Mouse (Mus musculus) heart, postnatal 36 days (tissue): ENCODE data around the gene Dgkk. TPM values are rescaled to one million over a fixed set of nuclear protein-coding genes. Genes with fewer than 3 reads are reported as not detected.
"Not testable (repeated sequence)": the region's sequence is repeated elsewhere in the genome, so short reads cannot be mapped to it uniquely, and the experiment has no call there.

Experiments used
- DNase-seq, 2 experiments: peaks; one replicate each; pipeline ENCODE4 v3.0.0; 2021 to 2022
- intact Hi-C: fragments of 180-260 bp; cut with DNase I; formaldehyde crosslinking; loops from one replicate; pipeline ENCODE4 v1.15.1; 2025
- total RNA-seq, 2 experiments: library from RNA; stranded (reverse); gene quantifications; 2 replicates each; pipeline ENCODE4 v1.2.3; 2021

Dgkk gene
- under 1 TPM in 1 of 2 experiments, not detected in 1; 0.08 TPM for total RNA-seq

DNA sequence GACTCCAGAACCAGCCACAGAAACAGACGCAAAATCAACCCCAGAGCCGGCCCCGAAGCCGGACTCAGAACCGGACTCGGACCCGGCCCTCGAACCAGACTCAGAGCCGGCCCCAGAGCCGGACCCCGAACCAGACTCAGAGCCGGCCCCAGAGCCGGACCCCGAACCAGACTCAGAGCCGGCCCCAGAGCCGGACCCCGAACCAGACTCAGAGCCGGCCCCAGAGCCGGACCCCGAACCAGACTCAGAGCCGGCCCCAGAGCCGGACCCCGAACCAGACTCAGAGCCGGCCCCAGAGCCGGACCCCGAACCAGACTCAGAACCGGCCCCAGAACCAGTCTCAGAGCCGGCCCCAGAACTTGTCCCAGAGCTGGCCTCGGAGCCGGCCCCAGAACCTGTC lies at the start of gene Dgkk:
Gene Dgkk, plus strand, starts transcription at position 301 of the 400 bp plus-strand sequence.
- intact Hi-C loops, DNase-seq: not testable (repeated sequence)

DNA sequence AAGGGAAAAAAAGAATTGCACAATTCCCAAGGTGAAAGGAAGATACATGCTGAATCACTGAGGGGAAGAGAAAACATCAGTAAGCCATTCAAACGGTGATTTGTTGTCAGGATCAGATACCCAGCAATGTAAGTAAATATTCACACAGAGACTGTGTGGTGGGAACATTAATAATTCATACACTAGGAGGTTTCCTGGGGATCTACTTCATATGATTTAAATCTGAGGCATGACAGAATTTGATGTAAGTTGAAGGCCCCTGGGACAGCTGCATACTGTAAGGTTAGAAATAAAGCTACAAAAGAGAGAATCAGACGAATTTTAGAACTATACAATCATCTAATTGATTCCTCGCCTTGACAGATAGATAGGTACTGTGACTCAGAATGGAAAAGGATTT lies 45.1 kb upstream of the Dgkk start:
- intact Hi-C loops = no loop called here

DNA sequence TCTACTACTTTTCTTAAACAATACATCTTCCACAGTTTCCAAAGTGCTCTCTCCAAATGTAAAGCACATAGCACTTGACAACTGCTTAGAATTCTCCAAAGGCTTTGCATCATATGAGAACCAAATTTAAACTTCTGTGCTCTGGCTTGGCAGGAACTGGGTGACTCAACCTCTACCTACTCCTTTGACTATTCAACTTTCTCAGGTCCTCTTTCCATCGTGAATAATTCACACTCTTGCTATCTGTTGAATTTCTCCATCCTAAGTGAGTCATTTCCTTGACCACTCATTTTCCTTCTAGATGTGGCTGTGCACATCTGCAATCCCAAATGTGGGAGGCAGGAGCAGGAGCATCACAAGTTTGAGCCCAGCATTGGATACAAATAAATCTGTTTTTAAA lies 28.4 kb upstream of the Dgkk start:
- intact Hi-C loops = no loop called here
- DNase-seq = no peak

More for the DNA sequence above, 45.1 kb upstream of the Dgkk start:
- no peak for DNase-seq

DNA sequence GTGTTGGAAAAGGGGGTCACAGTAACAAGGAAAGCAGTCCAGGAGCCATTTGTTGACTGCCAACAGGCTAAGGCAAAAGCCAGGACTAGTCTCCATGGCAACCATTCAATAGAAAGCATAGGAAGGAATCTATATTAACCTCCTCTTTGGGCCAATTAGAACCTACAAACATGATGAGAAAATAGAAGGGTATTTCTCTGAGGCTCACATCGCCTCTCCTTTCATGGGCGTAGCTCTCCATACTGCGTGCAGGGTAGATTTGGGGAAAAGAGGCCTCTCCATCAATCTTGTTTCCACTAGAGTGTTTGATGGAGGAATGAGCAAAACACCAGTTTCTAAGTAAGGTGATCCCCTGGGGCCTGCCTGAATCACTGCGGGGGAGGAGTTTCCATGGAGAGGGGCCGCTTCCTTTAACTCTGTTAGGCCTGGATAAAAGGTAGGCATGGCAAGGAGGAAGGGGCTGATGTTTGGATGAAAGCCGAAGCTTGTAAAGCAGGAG lies 27.5 kb upstream of the Dgkk start:
- no peak for DNase-seq
- intact Hi-C loops = no loop called here

DNA sequence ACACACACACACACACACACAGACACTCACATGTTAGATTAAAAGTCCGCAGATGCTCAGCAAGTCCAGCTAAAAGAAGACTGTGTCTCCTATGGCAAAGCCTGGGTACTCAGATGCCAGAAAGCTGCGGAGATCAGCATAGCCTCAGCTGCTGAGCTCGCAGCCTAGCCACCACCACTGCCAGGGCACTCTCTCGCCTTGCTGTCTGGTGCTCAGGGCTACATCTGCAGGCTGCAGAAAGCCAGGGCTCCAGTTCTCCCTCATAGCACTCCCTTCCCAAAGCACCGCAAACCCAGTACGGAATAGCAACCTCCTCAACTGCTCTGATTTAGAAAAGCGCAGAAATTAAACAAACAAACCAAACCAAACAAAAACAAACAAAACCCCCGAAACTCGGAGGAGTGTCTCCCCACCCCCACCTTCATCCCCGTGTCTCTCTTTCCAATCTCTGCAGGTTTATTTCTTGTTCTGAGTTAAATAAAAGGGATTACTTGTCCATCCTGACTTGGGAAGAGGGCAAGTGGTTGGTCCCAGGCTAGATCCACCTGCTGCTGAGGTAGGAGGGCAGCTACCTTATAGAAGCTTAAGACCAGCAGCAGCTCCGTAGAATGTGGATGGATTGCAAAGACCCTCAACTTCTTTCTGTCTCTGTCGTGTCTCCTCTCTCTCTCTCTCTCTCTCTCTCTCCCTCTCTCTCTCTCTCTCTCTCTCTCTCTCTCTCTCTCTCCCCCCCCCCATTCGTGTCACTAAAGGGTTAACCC lies 1.4 kb upstream of the Dgkk start:
- intact Hi-C loops = no loop called here
- DNase-seq = no peak

DNA sequence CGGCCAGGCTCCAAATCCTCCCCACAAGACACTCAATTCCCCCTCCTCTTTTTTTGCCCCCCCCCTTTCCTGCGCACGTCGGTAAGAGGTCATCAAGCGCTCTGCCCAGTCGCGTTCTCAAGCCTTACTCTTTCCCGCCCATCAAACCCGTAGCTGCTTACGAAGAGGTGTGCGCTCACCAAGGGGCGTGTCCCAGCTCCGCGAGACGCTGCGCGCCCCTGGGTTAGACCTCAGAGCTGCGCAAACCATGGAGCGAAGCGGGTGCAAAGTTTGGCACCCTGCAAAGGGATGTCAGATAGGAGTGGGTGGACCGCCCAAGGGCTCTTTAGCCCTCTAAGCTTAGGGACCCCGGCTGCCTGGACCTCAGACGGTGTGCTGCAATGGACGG lies 862 bp upstream of the Dgkk start:
- intact Hi-C loops = no loop called here
- no peak for DNase-seq

DNA sequence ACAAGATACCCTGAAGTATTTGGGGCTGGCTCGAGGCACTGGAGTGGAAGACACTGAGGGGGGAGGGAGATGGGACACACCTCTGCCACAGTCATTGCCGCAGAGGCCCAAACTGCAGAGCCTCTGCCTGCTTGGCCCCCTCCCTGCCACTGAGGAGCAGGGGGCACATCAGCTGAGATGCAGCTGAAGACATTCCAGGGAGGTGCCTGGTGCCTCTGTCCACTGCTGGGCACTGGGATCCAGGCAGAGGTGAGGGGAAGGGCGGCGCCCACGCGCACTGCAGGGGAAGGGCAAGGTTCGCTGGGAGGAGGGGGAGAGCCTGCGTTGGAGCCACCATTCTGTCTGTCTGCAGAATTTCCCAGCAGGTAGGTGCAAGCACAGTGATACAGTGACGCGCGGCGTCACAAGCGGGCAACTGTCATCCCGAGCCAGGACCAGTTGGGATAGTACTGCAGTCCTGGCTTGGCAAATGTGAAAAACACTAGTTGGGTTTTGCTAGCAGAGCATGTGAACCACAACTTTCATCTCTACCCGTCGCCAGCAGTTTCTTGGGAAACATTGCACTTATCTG lies 948 bp downstream of the Dgkk start:
- no peak for DNase-seq
- intact Hi-C loops = no loop called here

DNA sequence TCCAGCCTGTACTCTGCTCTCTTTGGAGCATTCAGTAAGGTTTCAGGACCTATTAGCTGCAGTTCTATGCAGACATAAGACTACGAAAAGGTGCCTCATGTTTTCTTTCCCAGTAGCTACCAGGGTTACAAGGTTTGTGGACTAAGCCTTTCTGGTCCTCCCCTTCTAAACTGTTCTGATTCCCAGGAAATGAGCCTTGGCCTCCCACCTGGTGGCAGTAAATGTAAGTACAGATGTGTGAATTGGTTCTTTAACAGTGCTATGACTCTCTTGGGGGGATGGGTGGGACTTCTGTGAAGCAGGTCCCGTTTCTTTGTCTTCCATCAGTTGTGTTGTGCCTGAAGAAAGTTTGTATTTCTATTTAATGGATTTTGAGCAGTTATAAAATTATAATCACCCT lies 53.4 kb downstream of the Dgkk start:
- DNase-seq = no peak
- intact Hi-C loops = no loop called here

DNA sequence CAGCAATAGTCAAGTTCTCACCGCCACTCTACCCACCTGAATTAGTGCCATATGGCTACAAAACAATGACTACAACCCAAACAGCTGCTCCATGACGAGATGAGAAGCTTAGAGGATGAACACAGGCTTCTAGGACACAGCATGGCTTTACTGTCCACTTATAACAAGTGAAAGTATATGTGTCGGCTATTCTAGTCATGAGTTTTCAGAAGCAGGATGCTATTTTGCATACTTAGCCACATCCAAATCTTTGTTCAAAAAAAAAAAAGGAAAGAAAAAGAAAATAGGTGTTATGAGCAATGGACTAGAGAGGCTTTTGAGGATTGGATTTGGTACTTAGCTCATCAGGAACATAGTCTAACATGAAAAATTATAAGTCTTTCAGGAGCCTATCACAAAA lies 74.4 kb downstream of the Dgkk start:
- intact Hi-C loops = no loop called here
- no peak for DNase-seq

DNA sequence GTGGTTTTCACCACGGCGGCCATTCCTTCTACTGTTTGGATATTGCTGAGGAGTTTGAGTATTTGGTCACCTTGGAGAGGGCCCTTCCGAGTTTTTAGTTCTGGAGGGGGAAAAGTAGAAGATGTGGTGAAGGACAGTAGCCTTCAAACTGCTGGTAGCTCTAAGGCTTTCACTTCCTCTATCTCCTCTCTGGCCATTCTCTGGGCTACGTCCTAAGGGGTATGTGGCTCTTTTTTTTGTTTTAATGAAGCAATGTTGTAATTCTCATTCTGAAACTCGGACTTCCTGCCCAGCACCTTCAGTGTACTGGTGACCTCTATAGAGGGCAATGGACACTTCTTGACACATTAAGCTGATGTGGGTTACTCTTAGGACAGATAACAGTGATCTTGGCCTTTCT lies 75.0 kb downstream of the Dgkk start:
- DNase-seq = no peak
- intact Hi-C loops = no loop called here

DNA sequence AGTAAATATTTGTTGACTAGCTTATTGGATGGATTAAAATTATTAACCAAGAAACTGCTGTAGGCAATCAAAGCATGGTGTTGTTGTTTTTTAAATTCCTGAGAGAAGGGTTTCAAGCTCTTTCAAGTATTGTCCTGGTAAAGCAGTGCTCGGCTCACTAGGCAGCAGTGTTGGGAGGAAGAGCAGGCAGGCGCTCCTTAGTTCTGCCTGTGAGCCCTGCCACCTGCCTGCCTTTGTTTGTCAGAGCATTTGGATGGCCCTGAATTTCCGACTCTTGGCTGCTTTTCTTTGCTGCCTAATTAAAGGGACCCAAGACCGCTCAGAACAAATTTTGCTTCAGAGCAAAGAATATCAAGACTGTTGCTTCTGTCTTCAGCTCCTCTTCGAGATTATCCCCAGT lies 114.8 kb downstream of the Dgkk start:
- DNase-seq = no peak
- intact Hi-C loops = loop anchor here (10.0 kb wide), 1 partner anchor 239 kb away; no protein-coding TSS in a partner anchor

DNA sequence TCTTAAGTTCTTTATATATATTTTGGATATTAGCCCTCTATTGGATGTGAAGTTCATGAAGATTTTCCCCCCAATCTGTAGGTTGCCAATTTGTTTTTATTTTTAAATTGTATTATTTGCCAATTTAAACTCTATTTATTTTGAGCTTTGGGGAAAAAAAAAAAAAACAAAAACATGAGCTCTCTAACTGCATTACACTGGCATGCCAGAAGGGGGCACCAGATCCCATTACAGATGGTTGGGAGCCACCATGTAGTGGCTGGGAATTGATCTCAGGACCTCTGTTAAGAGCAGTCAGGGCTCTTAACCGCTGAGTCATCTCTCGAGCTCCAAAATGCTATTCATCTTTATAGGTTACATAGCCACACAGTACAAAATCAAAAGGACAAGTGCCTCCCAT lies 131.9 kb downstream of the Dgkk start:
- DNase-seq = no peak
- intact Hi-C loops = no loop called here

DNA sequence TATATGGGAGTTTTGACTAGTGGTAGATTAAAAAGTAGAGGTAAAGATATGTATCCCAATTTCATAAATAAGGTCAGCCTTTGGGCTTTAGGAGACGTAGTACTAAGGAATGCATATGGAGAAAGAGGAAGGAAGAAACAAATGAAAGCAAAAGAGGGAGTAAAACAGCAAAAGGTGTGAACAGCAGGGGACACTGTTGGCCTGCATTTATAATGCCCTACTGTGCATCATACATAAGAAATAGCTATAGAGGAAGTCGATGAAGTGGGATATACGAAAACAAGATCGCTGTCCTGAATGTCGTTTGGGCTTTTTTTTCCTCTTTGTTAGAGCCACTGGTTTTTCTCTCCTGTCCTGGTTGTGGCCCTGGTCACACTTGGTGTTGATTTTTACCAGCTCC lies 143.1 kb downstream of the Dgkk start:
- intact Hi-C loops = loop anchor here (2.0 to 10.0 kb wide), 2 partner anchors 229 to 393 kb away; partner anchors contain the start of gene Clcn5
- peak in 1 of 2 experiments; percentile 7 for DNase-seq

DNA sequence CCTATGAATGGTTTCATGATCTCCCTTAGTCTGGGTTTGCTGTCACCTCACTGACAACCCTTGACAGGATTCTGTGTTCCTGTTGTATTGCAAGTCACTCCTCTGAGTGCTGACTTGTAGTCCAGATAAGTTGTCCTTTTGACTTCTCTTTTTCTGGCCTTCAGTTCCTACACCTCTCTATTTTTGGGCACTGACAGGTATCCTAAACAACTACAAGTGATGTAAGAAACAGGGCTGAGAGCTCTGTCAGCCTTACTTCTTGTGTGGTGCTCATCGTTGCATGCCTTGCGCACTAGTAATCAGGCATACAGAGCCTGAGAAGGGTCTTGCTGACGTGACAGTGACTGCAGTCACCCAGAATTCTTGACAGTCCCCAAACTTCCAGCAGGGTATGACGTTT lies 147.1 kb downstream of the Dgkk start:
- intact Hi-C loops = loop anchor here (10.0 kb wide), 1 partner anchor 389 kb away; the partner anchor contains the start of gene Clcn5

DNA sequence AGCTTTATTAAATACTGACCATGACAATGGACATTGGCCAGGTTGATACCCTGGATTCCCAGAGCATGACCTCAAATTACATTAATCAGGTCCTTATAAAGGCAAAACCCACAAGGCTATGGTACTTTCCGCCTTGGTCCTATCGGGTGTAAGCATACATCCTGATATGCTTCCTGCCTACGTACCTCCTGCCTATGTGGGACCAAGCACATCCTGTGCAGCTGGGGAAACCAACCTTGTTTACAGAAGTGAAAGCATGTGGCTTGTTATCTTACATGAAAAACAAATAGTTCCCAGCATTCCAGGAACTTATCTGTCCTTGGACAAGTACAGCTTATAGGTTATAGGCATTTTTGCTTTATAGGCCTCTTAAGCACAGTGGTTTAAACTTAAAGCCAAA lies 189.5 kb downstream of the Dgkk start:
- DNase-seq = no peak
- intact Hi-C loops = no loop called here

More for the DNA sequence above, 147.1 kb downstream of the Dgkk start:
- no peak for DNase-seq

DNA sequence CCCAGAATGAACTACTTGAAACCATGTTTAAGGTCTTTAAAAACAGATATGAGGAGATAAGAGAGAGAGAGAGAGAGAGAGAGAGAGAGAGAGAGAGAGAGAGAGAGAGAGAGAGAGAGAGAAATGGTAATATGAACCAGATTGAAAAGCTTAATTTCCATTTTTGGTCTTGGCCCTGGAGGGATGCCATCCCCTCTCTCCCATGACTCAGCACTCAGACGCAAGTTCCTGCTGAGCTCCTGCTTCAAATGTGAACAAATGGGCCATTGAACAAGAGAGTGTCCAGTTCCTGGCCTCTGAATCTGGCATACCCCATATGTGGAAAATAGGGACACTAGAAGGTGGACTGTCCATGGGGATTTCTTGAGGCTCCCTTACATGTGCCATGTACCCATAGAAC lies 192.8 kb downstream of the Dgkk start:
- no peak for DNase-seq
- intact Hi-C loops = no loop called here

DNA sequence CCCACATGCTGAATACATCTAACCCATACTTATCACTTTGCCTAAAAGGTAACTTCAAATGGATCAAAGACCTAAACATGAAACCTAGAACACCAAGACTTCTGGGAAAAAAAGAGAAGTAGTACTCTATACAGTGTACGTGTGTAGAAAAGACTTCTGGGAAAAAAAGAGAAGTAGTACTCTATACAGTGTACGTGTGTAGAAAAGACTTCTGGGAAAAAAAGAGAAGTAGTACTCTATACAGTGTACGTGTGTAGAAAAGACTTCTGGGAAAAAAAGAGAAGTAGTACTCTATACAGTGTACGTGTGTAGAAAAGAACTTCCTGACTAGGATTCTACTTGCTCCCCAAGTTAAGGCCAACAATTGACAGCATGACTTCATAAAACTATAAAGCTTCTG lies 204.8 kb downstream of the Dgkk start:
- intact Hi-C loops, DNase-seq: not testable (repeated sequence)
